Comparison of ENCODE assay signal across 20 mouse cellular contexts in the genomic region with DNA sequence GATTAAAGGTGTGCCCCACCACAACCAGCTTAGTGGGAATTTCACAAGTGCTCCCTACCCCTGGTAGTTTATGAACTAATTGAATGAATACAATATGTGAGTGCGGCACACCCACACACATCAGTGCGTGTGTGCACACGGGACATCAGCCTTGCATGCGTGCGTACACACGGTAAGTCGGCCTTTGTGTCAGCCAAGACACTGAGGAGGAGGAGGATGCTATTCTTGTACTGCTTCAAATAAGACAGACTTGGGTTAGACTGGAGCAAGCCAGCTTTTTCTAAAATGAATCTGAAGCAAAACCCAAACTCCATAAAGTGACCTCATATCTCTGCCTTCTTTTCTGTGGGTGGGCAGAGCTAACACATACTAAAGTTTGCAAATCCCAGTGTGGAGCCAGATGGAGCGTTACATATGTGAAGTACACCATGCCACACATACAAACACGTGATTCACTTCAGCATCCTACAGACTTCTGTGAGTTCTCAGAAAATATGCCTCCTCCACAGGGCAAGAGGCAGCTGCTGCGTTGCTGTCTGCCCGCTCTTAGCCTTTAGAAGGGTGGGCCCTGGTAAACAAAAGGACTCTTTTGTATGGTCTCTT. TPM values are rescaled to one million over a fixed set of nuclear protein-coding genes. Genes with fewer than 3 reads are reported as not detected.
DNase-seq lines count a peak whose midpoint lies in the region; ATAC-seq and TF ChIP-seq lines count a peak whose summit lies in the region.
"Had no signal": no experiment of that assay in that cellular context is flagged by ENCODE, and none has a peak within 500 bp of the region (broad histone marks: within the 10 kb centered on the region; RNA-seq: fewer than 3 reads in every experiment).

No protein-coding gene starts in this region.

- no peaks in the 10 kb centered on the region for H3K36me3 ChIP-seq in intestine, postnatal 0 days (ENCODE audit: control insufficient read depth, insufficient read depth)
- H3K36me3 ChIP-seq: limb, embryonic 10.5 days; liver, embryonic 13.5 days; lung, embryonic 15.5 days had no signal

- 92% methylated on average over 11 of the region's 11 CpGs for WGBS in intestine, postnatal 0 days

- H3K27ac ChIP-seq in layer of hippocampus, adult 2 months: peak overlapping the region; percentile 46; the same call in 1 of the 2 replicates
- H3K27ac ChIP-seq in left cerebral cortex, adult 2 months: peak overlapping the region; percentile 60; the same call in 1 of the 2 replicates
- no peak overlapping the region for H3K27ac ChIP-seq in intestine, postnatal 0 days (ENCODE audit: low read depth, low read length)
- H3K27ac ChIP-seq: kidney, postnatal 0 days; limb, embryonic 10.5 days; liver, embryonic 13.5 days; lung, embryonic 15.5 days had no signal

- DNase-seq in layer of hippocampus, adult 2 months (ENCODE audit: low spot score in 2 of 2): peak; percentile 51 to 72
- DNase-seq in layer of hippocampus, postnatal 25 days (ENCODE audit: extremely low spot score in 1 of 2, low spot score in 1 of 2): no peak
- peak; percentile 31 to 65 for DNase-seq in frontal cortex, postnatal 10 days (ENCODE audit: low spot score in 2 of 2)
- peak; percentile 28 to 58 for DNase-seq in left cerebral cortex, adult 2 months (ENCODE audit: extremely low spot score in 1 of 2, low spot score in 2 of 2)
- DNase-seq in right cerebral cortex, postnatal 25 days: peak; percentile 63
- no peak for DNase-seq in embryo, embryonic 10.5 days (ENCODE audit: low spot score)
- DNase-seq: adrenal gland, postnatal 10 days; cerebellum, adult 18-20 months; heart, postnatal 4 days; kidney, adult 11 months; liver, embryonic 13.5 days; thymus, postnatal 4 days had no signal

- H3K27me3 ChIP-seq in intestine, postnatal 0 days (replicated peaks; ENCODE audit: control insufficient read depth, insufficient read depth, low read length): no peaks in the 10 kb centered on the region
- H3K27me3 ChIP-seq: liver, embryonic 13.5 days; lung, embryonic 15.5 days had no signal

- TF ChIP-seq CTCF in layer of hippocampus, adult 2 months (conservative IDR thresholded peaks at IDR 0.05): no peak
- no peak for TF ChIP-seq CTCF in left cerebral cortex, adult 2 months (IDR thresholded peaks at IDR 0.05)
- no peak for TF ChIP-seq CTCF in intestine, postnatal 0 days (IDR thresholded peaks at IDR 0.05; ENCODE audit: low read depth)

- ATAC-seq in intestine, postnatal 0 days: no peak
- ATAC-seq: hindbrain, embryonic 16.5 days; midbrain, embryonic 16.5 days had no signal

- H3K4me3 ChIP-seq in layer of hippocampus, adult 2 months: no peak overlapping the region
- H3K4me3 ChIP-seq in left cerebral cortex, adult 2 months: no peak overlapping the region
- H3K4me3 ChIP-seq in intestine, postnatal 0 days (ENCODE audit: low read depth, low read length): no peak overlapping the region
- H3K4me3 ChIP-seq: limb, embryonic 10.5 days; liver, embryonic 13.5 days; lung, embryonic 15.5 days had no signal

- no peak overlapping the region for H3K9ac ChIP-seq in intestine, postnatal 0 days (ENCODE audit: low read depth, low read length)
- H3K9ac ChIP-seq: liver, embryonic 13.5 days; lung, embryonic 15.5 days had no signal

- H3K9me3 ChIP-seq in intestine, postnatal 0 days (ENCODE audit: control insufficient read depth): no peaks in the 10 kb centered on the region
- H3K9me3 ChIP-seq: limb, embryonic 10.5 days; liver, embryonic 13.5 days; lung, embryonic 15.5 days had no signal

- no peaks in the 10 kb centered on the region for H3K4me1 ChIP-seq in intestine, postnatal 0 days (replicated peaks; ENCODE audit: control insufficient read depth, insufficient read depth, low read length)

- intact Hi-C loops in left cerebral cortex, adult 2 months (cut with DNase I): loop anchor here (2.0 to 5.0 kb wide), 3 partner anchors 46 to 342 kb away; a partner anchor contains a TSS

- no peak overlapping the region for H3K4me2 ChIP-seq in intestine, postnatal 0 days (replicated peaks; ENCODE audit: low read depth)
- H3K4me2 ChIP-seq: liver, embryonic 13.5 days; lung, embryonic 15.5 days had no signal

RNA-seq across cellular contexts. Expression of a gene that starts 24.3 kb away (rescaled TPM):
- under 1 TPM; 0.33 to 0.44 TPM for total RNA-seq in layer of hippocampus, adult 2 months (2021)
- under 1 TPM; 0.28 to 0.34 TPM for total RNA-seq in layer of hippocampus, postnatal 25 days (2021)
- under 1 TPM; 0.18 to 0.21 TPM for total RNA-seq in left cerebral cortex, adult 2 months (2021)
- 0.08 and 0.10 TPM in 2 replicates for polyA plus RNA-seq in intestine, postnatal 0 days (2015; fragmentation: Nextera tagmentation; extraction: Ambion mirVana)
- total RNA-seq: granulocyte monocyte progenitor cell, adult 5-6 weeks had no signal
- polyA plus RNA-seq: C2C12 had no signal

RNA-seq across cellular contexts. Expression of a gene that starts 46.3 kb away (rescaled TPM):
- 10 to 100 TPM; 35.5 to 37.1 TPM for total RNA-seq in layer of hippocampus, adult 2 months (2021)
- total RNA-seq in layer of hippocampus, postnatal 25 days (2021): 10 to 100 TPM; 34.5 to 35.5 TPM
- 10 to 100 TPM; 33.3 to 36.3 TPM for total RNA-seq in left cerebral cortex, adult 2 months (2021)
- 11.6 and 12.8 TPM in 2 replicates for polyA plus RNA-seq in intestine, postnatal 0 days (2015; fragmentation: Nextera tagmentation; extraction: Ambion mirVana)

Comparison
In these comparisons a context has a peak if more than half of its experiments do, and no peak if none do; other contexts are left out.
1. DNase-seq: peak in layer of hippocampus, adult 2 months (2 of 2), frontal cortex, postnatal 10 days (2 of 2), left cerebral cortex, adult 2 months (2 of 2) and right cerebral cortex, postnatal 25 days (single experiment); none in layer of hippocampus, postnatal 25 days (0 of 2) and embryo, embryonic 10.5 days (single experiment).